Mouse (Mus musculus) cerebellum, adult 2 months (tissue): Measurements from ENCODE around the gene Phf21a.

Experiments
- CTCF ChIP-seq: fragments of 200-500 bp; IDR thresholded peaks from 2 replicates; pipeline ENCODE4 v1.5.1; 2011; ENCODE audit warnings: low read depth, mild to moderate bottlenecking, control low read depth, low read length, moderate library complexity, borderline replicate concordance; ENCODE audit not compliant: insufficient read depth
- POLR2A ChIP-seq: fragments of 200-500 bp; IDR thresholded peaks from 2 replicates; pipeline ENCODE4 v1.6.1; 2011; ENCODE audit warnings: low read length, control low read depth, borderline replicate concordance; ENCODE audit not compliant: insufficient read depth

- peak; percentile 75 for TF ChIP-seq CTCF
- TF ChIP-seq POLR2A, result no peak
Measured at GRCm38 (mm10) chr2:92296402-92296801, 203.5 kb downstream of the Phf21a start.
